Mouse (Mus musculus): Measurements from ENCODE around the gene Mrpl9.

Gene Mrpl9

GRCm38 (mm10) chr3:94442951-94443596 is at the start of gene Mrpl9:
Mrpl9 (plus strand) TSS chr3:94443318.
- DNase-seq (ENCODE audit: low spot score in 2 of 2), result peak; percentile 69 to 94

GRCm38 (mm10) chr3:94396336-94396735 is 46.8 kb upstream of the Mrpl9 start:
- DNase-seq (ENCODE audit: low spot score in 2 of 2), result no peak

GRCm38 (mm10) chr3:94396851-94397250 is 46.3 kb upstream of the Mrpl9 start:
- no peak for DNase-seq (ENCODE audit: low spot score in 2 of 2)

GRCm38 (mm10) chr3:94398217-94398616 is 44.9 kb upstream of the Mrpl9 start, which contains the start of gene Lingo4:
Lingo4 (plus strand) TSS chr3:94398517.
- DNase-seq (ENCODE audit: low spot score in 2 of 2), result no peak

GRCm38 (mm10) chr3:94398943-94399481 is 44.1 kb upstream of the Mrpl9 start:
- no peak for DNase-seq (ENCODE audit: low spot score in 2 of 2)

- no peak for DNase-seq (ENCODE audit: low spot score in 2 of 2)
Measured at GRCm38 (mm10) chr3:94399663-94400310, 43.3 kb upstream of the Mrpl9 start.

GRCm38 (mm10) chr3:94402451-94402850 is 40.7 kb upstream of the Mrpl9 start:
- DNase-seq (ENCODE audit: low spot score in 2 of 2), result no peak

GRCm38 (mm10) chr3:94404366-94405054 is 38.6 kb upstream of the Mrpl9 start:
- DNase-seq (ENCODE audit: low spot score in 2 of 2), result peak; percentile 55 to 64

- DNase-seq (ENCODE audit: low spot score in 2 of 2), result no peak
Measured at GRCm38 (mm10) chr3:94405561-94405960, 37.6 kb upstream of the Mrpl9 start.

- no peak for DNase-seq (ENCODE audit: low spot score in 2 of 2)
Measured at GRCm38 (mm10) chr3:94412530-94412929, 30.6 kb upstream of the Mrpl9 start.

GRCm38 (mm10) chr3:94413031-94413679 is 30.0 kb upstream of the Mrpl9 start, which contains the start of gene Tdrkh:
Tdrkh (plus strand) TSS chr3:94413273.
- DNase-seq (ENCODE audit: low spot score in 2 of 2), result peak; percentile 97 to 99

- no peak for DNase-seq (ENCODE audit: low spot score in 2 of 2)
Measured at GRCm38 (mm10) chr3:94430980-94431379, 12.1 kb upstream of the Mrpl9 start.

GRCm38 (mm10) chr3:94434305-94434704 is 8.8 kb upstream of the Mrpl9 start:
- DNase-seq (ENCODE audit: low spot score in 2 of 2), result no peak

- no peak for DNase-seq (ENCODE audit: low spot score in 2 of 2)
Measured at GRCm38 (mm10) chr3:94436420-94436819, 6.7 kb upstream of the Mrpl9 start.

- no peak for DNase-seq (ENCODE audit: low spot score in 2 of 2)
Measured at GRCm38 (mm10) chr3:94441182-94441581, 1.9 kb upstream of the Mrpl9 start.

- DNase-seq (ENCODE audit: low spot score in 2 of 2), result peak in 1 of 2 experiments; percentile 23
Measured at GRCm38 (mm10) chr3:94443597-94443964, 463 bp downstream of the Mrpl9 start, which contains the start of gene Oaz3. Oaz3 (minus strand) TSS chr3:94443915.

GRCm38 (mm10) chr3:94449377-94449776 is 6.3 kb downstream of the Mrpl9 start:
- DNase-seq (ENCODE audit: low spot score in 2 of 2), result no peak

GRCm38 (mm10) chr3:94456529-94457000 is 13.4 kb downstream of the Mrpl9 start:
- DNase-seq (ENCODE audit: low spot score in 2 of 2), result peak in 1 of 2 experiments; percentile 89

- no peak for DNase-seq (ENCODE audit: low spot score in 2 of 2)
Measured at GRCm38 (mm10) chr3:94457055-94457454, 13.9 kb downstream of the Mrpl9 start.

- no peak for DNase-seq (ENCODE audit: low spot score in 2 of 2)
Measured at GRCm38 (mm10) chr3:94459834-94460233, 16.7 kb downstream of the Mrpl9 start.

GRCm38 (mm10) chr3:94463926-94464578 is 20.9 kb downstream of the Mrpl9 start:
- DNase-seq (ENCODE audit: low spot score in 2 of 2), result no peak
